Mouse (Mus musculus) lung, adult 18-20 months (tissue): Measurements from ENCODE around the gene Fndc7.
"Not testable (repeated sequence)": the region's sequence is repeated elsewhere in the genome, so short reads cannot be mapped to it uniquely, and the experiment has no call there.

Experiments
- DNase-seq, 2 experiments: peaks; one replicate each; pipeline ENCODE4 v3.0.0; 2022; ENCODE audit warnings: mixed read lengths in 2 of 2

The Fndc7 gene

GRCm38 (mm10) chr3:108851996-108852697 lies 37.7 kb downstream of the Fndc7 start:
- DNase-seq: no peak

GRCm38 (mm10) chr3:108851554-108851953 lies 38.3 kb downstream of the Fndc7 start:
- no peak for DNase-seq

DNA sequence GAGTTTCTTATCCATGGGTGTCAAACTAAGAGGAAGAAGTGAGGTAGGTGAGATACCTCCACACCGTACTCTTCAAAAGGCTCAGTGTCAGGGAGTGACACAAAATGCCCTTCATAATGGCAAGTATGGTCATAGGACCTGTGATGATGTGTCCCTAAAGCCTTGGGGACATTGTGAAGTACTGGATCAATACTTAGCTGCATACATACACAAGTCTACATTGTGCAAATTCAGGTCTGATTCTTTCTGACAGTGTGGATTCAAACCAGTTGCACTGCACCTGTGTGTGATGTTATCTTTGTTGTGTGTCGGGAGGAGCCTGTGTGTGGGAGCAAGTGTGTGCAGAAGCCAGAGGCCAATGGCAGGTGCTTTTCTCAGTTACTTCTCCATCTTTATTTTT lies 38.7 kb downstream of the Fndc7 start:
- DNase-seq: no peak

DNA sequence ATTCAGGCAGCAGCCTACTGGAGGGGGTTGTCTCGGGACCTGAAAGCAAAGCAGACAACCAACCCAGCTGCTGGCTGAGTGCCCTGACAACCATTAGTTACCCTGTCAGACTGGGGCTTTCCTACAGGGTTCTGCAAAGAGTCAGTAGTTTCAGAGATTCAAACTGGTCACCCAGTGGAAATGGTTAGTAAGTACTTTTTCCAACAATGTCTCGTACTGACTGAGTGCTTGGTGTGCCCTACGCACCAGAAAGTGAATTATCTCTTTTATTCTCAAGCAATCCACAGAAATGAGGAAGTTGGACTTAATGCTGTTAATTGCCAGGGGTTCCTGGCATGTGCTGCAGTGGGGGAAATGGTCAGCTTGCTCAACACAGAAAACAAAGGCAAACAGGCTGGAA lies 39.3 kb downstream of the Fndc7 start:
- DNase-seq: peak in 1 of 2 experiments; percentile 22

DNA sequence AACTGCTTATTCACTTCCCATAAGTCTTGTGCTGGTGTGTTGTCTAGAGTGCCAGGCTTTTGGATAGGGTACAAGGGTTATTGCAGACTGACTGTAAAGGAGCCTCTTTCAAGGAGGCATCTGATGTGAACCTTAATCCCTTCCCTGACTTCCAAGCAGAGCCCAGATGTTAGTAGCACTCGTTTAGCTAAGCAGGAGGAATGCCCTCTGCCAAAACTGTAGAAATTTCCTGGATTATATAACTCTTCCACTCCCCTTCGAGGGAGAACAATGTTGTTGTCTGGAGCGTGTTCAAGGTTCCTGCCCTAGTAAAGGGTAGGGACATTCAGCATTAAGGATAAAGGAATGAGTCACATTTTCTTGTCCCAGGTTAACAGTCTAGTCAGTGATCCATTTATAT lies 43.2 kb downstream of the Fndc7 start:
- no peak for DNase-seq

GRCm38 (mm10) chr3:108844521-108844920 lies 45.3 kb downstream of the Fndc7 start:
- no peak for DNase-seq

DNA sequence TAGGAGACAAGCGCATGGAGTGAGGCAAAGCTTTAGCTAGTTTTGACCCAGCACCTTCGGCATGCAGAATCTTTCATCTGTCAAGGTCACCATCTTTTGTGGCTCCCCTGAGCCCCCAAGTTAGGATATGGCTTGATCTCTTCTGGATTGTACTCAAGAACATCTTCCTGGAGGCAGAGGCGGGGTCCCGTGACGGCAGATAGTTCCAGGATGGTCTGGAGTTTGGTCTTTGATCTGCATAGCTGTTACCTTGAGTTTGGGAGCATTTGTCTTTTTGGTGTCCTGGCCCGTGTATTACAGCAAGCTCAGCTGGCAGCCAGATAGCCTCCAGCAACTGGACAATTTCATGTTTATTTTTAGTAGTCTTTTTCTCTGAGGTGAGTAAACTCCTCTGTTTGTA lies 45.8 kb downstream of the Fndc7 start:
- no peak for DNase-seq

GRCm38 (mm10) chr3:108840716-108841054 lies 49.1 kb downstream of the Fndc7 start:
- DNase-seq: no peak

- peak; percentile 97 for DNase-seq
Measured at GRCm38 (mm10) chr3:108840000-108840715, 49.6 kb downstream of the Fndc7 start, which contains the start of gene Stxbp3. Gene Stxbp3 (minus strand): TSS chr3:108840526.

DNA sequence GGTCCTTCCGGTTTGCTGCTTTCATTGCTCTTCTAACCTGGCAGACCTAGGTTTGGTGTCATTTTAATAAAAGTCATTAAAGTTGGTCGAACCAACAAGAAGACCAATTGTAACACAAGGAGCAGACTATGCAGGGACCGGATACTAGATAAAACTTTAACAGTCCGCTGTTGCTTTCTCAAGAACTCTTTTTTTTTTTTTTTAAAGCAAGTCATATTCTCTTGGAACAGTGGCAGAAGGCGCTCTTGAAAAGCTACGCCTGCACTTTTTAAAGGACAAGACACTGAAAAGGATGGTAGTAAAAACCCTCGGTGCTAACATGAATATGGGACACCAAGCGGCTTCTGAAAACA lies 50.2 kb downstream of the Fndc7 start:
- no peak for DNase-seq

GRCm38 (mm10) chr3:108838980-108839379 lies 50.8 kb downstream of the Fndc7 start:
- no peak for DNase-seq

DNA sequence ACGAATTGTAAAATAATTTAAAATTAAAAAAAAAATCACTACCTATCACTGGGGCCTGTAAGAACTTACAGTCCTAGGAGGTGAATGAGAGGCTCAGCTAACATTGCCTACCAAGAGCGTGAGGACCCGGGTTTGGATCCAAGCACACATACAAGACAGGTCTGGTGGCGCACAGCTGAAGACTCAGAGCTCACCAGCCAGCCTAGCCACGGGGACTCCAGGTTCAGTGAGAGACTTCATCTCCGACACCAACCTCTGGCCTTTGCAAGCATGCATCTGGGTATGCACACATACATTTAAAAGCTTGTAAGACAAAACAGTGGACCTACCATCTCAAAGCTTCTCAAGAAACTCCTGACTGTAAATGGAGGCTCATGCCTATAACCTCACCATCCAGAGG lies 52.9 kb downstream of the Fndc7 start:
- no peak for DNase-seq

GRCm38 (mm10) chr3:108833717-108834116 lies 56.1 kb downstream of the Fndc7 start:
- not testable (repeated sequence) for DNase-seq

- DNase-seq: no peak
Measured at GRCm38 (mm10) chr3:108831750-108832149, 58.1 kb downstream of the Fndc7 start.

DNA sequence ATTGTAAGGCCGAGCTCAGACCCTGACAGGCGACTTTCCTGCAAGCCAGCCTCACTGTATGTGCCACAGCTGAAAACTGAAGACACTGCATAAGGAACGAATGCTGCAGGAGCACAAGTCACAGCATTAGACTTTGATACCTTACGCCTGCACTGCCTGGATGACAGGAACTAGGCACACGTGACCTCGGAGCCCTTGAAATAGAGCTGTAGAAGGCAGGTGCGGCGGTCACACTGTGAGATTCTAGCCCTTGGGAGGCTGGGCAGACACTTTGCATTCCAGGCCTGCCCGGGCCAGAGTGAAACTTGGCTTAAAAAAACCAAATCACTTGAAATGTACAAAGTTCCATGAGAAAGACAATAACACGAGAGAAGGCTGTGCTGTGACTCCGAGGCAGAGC lies 59.3 kb downstream of the Fndc7 start:
- DNase-seq: peak; percentile 72 to 80

GRCm38 (mm10) chr3:108815631-108816030 lies 74.2 kb downstream of the Fndc7 start:
- no peak for DNase-seq

- no peak for DNase-seq
Measured at GRCm38 (mm10) chr3:108810747-108811263, 79.0 kb downstream of the Fndc7 start.

- DNase-seq: no peak
Measured at GRCm38 (mm10) chr3:108805622-108806021, 84.2 kb downstream of the Fndc7 start.
